Mouse (Mus musculus) mouse embryonic stem cell (cell line): ENCODE measurements around the gene Rab37.

ENCODE experiments used
- in situ Hi-C, 2 experiments: fragments of 300-500 bp; cut with MboI; formaldehyde crosslinking; loops; 1 replicate in 1 of 2; 3 replicates in 1 of 2; pipeline ENCODE4 v1.14.3; 2019 to 2020; ENCODE audit warnings: low sequenced_read_pairs in 2 of 2, low pct_unique_long_range_greater_than_20kb in 1 of 2, mixed read lengths in 1 of 2; ENCODE audit not compliant: unreplicated experiment in 1 of 2

Rab37 gene

DNA sequence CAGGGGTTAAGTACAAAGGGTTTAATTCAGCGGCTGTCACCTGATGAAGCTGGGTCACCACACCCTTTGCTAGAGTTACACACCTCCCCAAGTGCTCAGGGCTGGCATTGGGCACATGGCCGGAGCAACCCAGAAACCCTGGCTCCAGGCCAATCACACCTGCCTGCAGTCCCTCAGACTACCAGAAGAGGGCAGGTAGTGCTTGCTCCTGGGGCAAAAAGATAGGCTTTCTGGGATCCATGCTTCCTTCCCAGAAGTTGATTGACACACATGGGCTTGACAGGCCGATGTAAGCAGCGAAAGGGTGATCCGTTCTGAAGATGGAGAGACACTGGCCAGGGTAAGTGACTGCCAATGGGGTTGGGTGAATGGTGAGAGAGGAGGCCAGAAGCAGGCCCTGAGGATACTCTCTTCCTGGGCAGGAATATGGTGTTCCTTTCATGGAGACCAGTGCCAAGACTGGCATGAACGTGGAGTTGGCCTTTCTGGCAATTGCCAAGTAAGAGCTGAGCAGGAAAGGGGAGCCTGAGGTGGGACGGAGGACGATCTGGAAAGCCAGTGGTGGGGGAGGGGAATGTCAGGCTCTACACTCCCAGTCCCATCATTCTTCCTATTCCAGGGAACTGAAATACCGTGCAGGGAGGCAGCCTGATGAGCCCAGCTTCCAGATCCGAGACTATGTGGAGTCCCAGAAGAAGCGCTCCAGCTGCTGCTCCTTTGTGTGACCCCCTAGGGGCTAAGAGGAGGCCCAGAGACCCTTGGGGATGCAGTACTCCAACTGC is 69.0 kb downstream of the Rab37 start:
- in situ Hi-C loops, result loop anchor here in 1 of 2 experiments (25.0 kb wide), 1 partner anchor 102 kb away; the partner anchor contains the start of gene Grin2c

- in situ Hi-C loops, result loop anchor here in 1 of 2 experiments (25.0 kb wide), 1 partner anchor 101 kb away; the partner anchor contains the start of gene Grin2c
Observed at GRCm38 (mm10) chr11:115160883-115161577, 69.8 kb downstream of the Rab37 start.

GRCm38 (mm10) chr11:115161578-115162204 is 70.5 kb downstream of the Rab37 start:
- in situ Hi-C loops, result loop anchor here in 1 of 2 experiments (25.0 kb wide), 1 partner anchor 101 kb away; the partner anchor contains the start of gene Grin2c

DNA sequence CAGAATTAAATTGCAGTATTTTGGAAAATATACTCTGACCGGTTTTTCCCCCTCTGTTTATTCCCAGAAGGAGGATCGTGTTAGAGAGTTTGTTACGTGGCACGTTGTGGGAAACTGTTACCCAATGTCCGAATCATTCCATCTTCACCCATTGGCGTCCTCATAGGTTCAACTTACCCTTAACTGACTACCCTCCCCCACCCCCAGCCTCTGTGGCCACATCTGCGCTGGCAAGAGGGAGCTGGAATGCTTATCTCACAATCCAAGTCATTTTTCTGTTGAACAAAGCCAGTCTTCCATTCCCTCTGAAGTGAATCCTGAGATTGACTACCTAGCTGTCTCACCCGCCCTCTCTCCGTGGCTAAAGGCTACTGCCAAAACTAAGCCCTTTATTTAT is 71.0 kb downstream of the Rab37 start:
- in situ Hi-C loops, result loop anchor here in 1 of 2 experiments (25.0 kb wide), 1 partner anchor 100 kb away; the partner anchor contains the start of gene Grin2c

DNA sequence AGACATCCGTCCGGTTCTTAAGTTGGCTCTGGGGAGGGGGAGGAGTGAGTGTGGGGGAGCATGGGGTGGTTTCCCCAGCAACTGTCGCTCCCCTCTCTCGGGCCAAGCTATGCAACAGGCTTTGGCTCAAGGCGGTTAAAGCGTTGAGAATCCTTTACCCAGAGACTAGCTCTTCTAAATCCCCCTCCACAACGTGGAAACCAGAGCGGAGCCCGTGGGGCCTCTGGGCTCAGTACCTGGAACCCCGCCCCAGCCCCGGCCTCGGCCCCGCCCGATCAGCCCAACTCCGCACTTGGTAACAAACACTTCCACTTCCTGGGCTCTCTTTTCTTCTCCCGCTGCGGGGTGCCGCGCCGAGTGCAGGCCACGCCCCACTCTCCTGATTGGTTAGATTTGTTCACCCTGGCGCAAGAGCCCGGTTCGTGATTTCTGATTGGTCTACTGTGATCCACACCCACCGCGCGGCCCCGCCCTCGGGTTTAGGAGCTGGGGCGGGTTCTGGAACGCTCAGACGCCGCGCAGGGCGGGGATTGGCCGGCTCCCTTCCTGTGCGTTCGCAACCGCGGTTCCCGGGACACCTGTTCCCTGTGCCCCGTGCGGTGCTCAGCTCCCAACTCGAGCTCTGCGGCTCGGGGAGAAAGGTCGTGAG is 71.7 kb downstream of the Rab37 start, which contains the start of gene Slc9a3r1:
Gene Slc9a3r1 (plus strand): TSS at position 510 of the 649 bp plus-strand sequence.
- in situ Hi-C loops, result loop anchor here in 1 of 2 experiments (25.0 kb wide), 1 partner anchor 99 kb away; the partner anchor contains the start of gene Grin2c

- in situ Hi-C loops, result loop anchor here in 1 of 2 experiments (25.0 kb wide), 1 partner anchor 99 kb away; the partner anchor contains the start of gene Grin2c
Observed at GRCm38 (mm10) chr11:115163568-115164150, 72.4 kb downstream of the Rab37 start.

DNA sequence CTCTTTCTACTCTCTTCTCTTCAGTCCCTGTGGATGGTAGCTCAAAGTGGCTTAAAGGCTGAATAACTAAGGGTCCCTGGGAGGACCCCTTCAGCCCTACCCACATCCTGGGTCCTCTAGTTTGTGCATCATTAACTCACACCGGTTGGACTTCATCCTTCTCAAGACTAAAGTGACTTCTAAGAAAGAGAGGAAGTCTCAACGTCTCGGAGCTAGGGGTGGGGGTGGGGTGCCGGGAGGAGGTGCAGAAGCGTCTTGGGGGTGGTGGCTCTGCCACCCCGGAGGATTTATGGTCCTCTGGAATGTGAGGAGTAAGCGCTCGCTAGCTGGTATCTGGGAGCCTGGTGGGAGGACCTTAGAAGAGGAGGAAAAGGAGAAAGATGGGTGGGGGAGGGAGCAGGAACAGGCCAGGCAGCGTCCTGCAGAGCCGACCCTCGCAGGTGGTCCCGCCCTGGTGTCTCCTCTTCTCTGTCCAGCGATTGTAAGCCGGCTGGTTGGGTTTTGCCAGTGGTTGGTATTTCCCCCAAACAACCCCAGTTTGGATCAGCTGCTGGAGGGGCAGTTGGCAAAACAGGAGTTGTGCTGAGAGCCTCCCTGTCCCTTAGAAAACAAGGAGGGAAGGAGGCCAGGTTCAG is 73.2 kb downstream of the Rab37 start:
- in situ Hi-C loops, result loop anchor here in 1 of 2 experiments (25.0 kb wide), 1 partner anchor 98 kb away; the partner anchor contains the start of gene Grin2c

DNA sequence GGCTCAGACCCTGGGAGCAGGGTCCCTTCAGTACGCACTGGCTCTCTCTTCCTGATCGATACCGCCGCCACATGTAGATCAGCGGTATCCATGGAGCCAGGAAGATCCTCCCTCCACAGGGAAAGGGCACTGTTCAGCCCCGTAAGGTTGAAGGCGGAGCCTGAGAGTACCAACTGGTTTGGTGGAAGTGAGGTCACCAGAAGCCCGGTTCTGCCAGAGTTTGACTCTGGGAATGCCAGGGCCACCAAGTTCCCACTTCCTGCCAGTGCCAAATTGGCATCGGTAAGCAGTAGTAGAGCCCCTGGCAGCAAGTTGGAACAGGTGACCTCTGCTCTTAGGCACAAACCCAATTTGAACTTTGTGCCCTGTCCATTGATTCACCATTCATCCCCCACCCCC is 73.7 kb downstream of the Rab37 start:
- in situ Hi-C loops, result loop anchor here in 1 of 2 experiments (25.0 kb wide), 1 partner anchor 97 kb away; the partner anchor contains the start of gene Grin2c

DNA sequence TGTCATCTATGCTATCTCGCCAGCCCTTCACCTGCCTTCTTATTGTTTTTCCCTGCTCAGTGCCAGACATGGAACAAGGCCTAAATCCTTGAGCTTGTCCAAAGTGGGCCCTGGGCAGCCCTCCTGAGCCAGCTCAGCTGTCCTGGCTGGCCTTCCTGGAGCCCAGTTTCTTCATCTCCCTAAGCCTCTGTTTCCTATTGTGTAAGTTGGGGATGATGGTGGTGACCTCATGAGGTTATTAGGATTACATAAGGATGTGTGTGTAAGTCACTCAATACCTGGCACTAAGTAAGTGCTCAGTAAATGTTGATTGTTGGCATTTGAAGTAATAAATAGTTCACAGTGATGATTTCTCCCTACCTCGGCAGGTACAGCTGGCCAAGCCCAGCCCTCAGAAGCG is 75.5 kb downstream of the Rab37 start:
- in situ Hi-C loops, result loop anchor here in 1 of 2 experiments (25.0 kb wide), 1 partner anchor 96 kb away; the partner anchor contains the start of gene Grin2c

- in situ Hi-C loops, result loop anchor here in 1 of 2 experiments (25.0 kb wide), 1 partner anchor 95 kb away; the partner anchor contains the start of gene Grin2c
Observed at GRCm38 (mm10) chr11:115167631-115168249, 76.5 kb downstream of the Rab37 start.

DNA sequence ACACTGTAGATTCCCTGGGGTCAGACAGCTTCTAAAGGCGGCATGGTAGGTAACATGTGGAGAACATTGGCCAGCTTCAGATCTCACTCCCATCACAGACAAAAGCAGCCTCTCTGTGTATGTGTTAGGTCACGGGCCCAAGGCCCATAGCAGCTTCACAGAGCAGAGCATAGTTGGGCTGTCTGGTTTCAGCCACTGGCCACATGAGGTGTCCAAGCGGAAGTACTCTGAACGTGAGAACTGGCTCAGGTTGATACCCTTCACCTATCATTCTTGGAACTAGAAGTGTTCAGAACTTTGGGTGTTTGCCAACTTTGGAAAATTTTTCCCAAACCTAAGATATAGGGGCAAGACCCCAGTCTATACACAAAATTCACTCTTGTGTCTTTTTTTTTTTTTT is 78.2 kb downstream of the Rab37 start:
- in situ Hi-C loops, result loop anchor here in 1 of 2 experiments (25.0 kb wide), 1 partner anchor 93 kb away; the partner anchor contains the start of gene Grin2c

- in situ Hi-C loops, result loop anchor here in 1 of 2 experiments (25.0 kb wide), 1 partner anchor 91 kb away; the partner anchor contains the start of gene Grin2c
Observed at GRCm38 (mm10) chr11:115171125-115171524, 79.9 kb downstream of the Rab37 start.

DNA sequence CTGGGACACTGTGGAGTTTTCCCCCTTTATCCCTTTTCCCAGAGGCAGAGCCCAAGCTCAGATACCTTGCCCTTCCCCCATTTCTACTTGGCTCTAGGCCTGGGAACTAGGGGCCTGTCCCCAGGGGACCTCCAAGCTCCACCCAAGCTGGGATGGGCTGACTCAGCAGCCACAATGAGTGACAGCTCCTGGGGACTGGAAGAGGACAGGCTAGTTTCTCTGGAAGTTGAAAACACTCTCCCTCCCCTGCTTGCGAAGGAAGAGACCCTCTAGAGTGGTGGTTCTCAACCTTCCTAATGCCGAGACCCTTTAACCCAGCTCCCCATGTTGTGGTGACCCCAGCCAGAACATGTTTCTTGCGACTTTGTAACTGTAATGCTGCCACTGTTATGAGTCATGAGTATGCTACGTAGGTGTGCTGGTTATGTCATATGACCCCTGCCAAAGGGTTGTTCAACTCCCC is 81.6 kb downstream of the Rab37 start:
- in situ Hi-C loops, result loop anchor here in 1 of 2 experiments (25.0 kb wide), 1 partner anchor 89 kb away; the partner anchor contains the start of gene Grin2c

DNA sequence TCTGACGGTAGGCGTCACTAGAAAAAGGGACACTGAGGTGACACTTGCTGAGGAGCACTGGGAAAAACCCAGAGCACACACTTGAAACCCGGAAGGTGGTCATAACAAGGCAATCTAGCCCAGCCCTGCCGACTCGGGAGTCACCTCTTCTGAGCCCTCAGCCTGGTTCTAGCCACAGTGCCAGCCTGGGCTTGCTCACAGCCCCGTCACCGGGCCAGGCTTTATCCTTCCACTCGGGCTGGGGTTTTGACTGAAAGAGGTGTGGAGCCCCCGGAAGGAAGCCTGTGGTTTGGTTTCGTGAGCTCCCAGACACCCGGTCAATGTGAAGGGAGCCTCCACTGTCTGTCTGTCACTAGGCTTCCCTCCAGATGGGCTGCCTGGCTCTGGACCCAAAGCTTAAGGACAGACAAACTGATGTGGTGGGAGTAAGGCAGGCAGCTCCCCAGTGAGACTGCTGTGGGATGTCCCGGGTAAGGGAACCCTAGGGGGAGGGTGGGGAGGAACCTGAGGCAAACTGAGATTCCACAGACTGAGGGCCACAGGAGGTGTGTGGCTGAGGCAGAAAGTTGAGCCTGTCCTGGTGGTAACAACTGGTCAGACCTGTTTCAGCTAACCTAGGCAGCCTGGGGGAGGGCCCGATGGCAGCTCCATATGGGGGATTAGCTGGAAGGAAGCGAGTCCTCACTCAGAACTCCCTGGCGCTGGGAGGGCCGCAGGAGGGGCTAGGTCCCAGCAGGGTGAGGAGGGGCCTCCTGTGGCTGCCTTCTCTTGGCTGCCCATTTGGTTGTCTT is 82.5 kb downstream of the Rab37 start:
- in situ Hi-C loops, result loop anchor here in 1 of 2 experiments (25.0 kb wide), 1 partner anchor 89 kb away; the partner anchor contains the start of gene Grin2c

GRCm38 (mm10) chr11:115176399-115177190 is 85.4 kb downstream of the Rab37 start:
- in situ Hi-C loops, result no loop called here
